Mouse (Mus musculus) embryonic fibroblast, embryonic 13.5 days (primary cell): ENCODE measurements around the gene Tob2. TPM values are rescaled to one million over a fixed set of nuclear protein-coding genes. Genes with fewer than 3 reads are reported as not detected.

Experiments used
- H3K27ac ChIP-seq: 2 replicates; pipeline ENCODE4 v1.5.1; 2012; ENCODE audit warnings: low read length, control low read depth, inconsistent platforms; ENCODE audit not compliant: insufficient read depth
- H3K4me1 ChIP-seq: 2 replicates; pipeline ENCODE4 v1.6.1; 2011; ENCODE audit warnings: low read length; ENCODE audit not compliant: control insufficient read depth, insufficient read depth
- H3K4me3 ChIP-seq: 2 replicates; pipeline ENCODE4 v1.5.1; 2011; ENCODE audit warnings: mild to moderate bottlenecking, control low read depth, low read length; ENCODE audit not compliant: insufficient read depth
- CTCF ChIP-seq: IDR thresholded peaks from 2 replicates; pipeline ENCODE4 v1.5.1; 2011; ENCODE audit warnings: mild to moderate bottlenecking, control low read depth, low read length, moderate library complexity, borderline replicate concordance; ENCODE audit not compliant: insufficient read depth
- POLR2A ChIP-seq: IDR thresholded peaks from 2 replicates; pipeline ENCODE4 v1.6.1; 2011; ENCODE audit warnings: low read depth, mild to moderate bottlenecking, control low read depth, low read length, moderate library complexity
- polyA plus RNA-seq: library from polyadenylated mRNA; stranded (reverse); fragments of >200 nt; gene quantifications from 2 replicates; pipeline ENCODE4 v1.2.4, GENCODE M21; 2011; ENCODE audit warnings: low read depth; ENCODE audit not compliant: missing spikeins, insufficient read length

The Tob2 gene
- polyA plus RNA-seq, 1 experiment, result 21.4 TPM

GRCm38 (mm10) chr15:81840306-81840705 is 18.3 kb downstream of the Tob2 start:
- TF ChIP-seq CTCF (no peak), POLR2A (no peak)
- H3K27ac ChIP-seq, result no peak overlapping the region
- no peak overlapping the region for H3K4me3 ChIP-seq
- H3K4me1 ChIP-seq, result peaks cover 5% of the 10 kb centered on the region

GRCm38 (mm10) chr15:81839634-81840033 is 19.0 kb downstream of the Tob2 start:
- Histone ChIP-seq H3K4me3 (no peak overlapping the region), H3K27ac (no peak overlapping the region), H3K4me1 (peaks cover 5% of the 10 kb centered on the region)
- TF ChIP-seq CTCF (no peak), POLR2A (no peak)

- TF ChIP-seq CTCF (no peak), POLR2A (no peak)
- Histone ChIP-seq H3K4me1 (peaks cover 5% of the 10 kb centered on the region), H3K27ac (no peak overlapping the region), H3K4me3 (no peak overlapping the region)
These were observed 19.9 kb downstream of the Tob2 start for GRCm38 (mm10) chr15:81838554-81839235.

- TF ChIP-seq POLR2A, result no peak
- TF ChIP-seq CTCF, result no peak
- Histone ChIP-seq H3K4me3 (no peak overlapping the region), H3K4me1 (peaks cover 5% of the 10 kb centered on the region), H3K27ac (no peak overlapping the region)
These were observed 21.4 kb downstream of the Tob2 start for GRCm38 (mm10) chr15:81836966-81837920.

GRCm38 (mm10) chr15:81836124-81836821 is 22.3 kb downstream of the Tob2 start:
- no peak overlapping the region for H3K27ac ChIP-seq

GRCm38 (mm10) chr15:81835007-81835880 is 23.4 kb downstream of the Tob2 start:
- H3K4me1 ChIP-seq, result peaks cover 5% of the 10 kb centered on the region
- TF ChIP-seq CTCF (no peak), POLR2A (no peak)
- H3K27ac ChIP-seq, result no peak overlapping the region
- H3K4me3 ChIP-seq, result no peak overlapping the region

More at GRCm38 (mm10) chr15:81836124-81836821, 22.3 kb downstream of the Tob2 start:
- Histone ChIP-seq H3K4me3 (no peak overlapping the region), H3K4me1 (peaks cover 5% of the 10 kb centered on the region)
- peak; percentile 46 for TF ChIP-seq POLR2A
- no peak for TF ChIP-seq CTCF

GRCm38 (mm10) chr15:81834171-81834841 is 24.3 kb downstream of the Tob2 start:
- TF ChIP-seq CTCF (no peak), POLR2A (no peak)
- Histone ChIP-seq H3K4me1 (peaks cover 2% of the 10 kb centered on the region), H3K27ac (no peak overlapping the region), H3K4me3 (no peak overlapping the region)

DNA sequence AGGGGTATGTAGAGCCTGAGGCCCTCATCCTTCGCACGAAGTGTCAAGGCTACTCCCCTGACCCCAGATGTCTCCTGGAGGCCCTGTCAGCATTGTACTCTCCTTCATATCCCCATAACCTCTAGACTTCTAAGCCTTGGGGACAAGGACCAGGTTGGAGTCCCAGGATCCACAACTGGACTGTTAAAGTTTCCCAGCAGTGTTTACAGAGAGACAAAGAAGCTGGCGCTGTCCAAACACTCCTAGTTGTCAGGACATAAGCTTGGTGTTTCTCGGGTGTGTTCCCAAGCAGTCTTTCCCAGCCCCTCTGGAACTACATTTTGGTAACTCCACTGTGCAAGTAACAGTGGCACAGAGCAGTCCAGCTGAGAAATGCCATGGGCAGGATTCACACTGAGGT is 25.1 kb downstream of the Tob2 start:
- no peak for TF ChIP-seq POLR2A
- TF ChIP-seq CTCF, result no peak
- Histone ChIP-seq H3K27ac (no peak overlapping the region), H3K4me3 (no peak overlapping the region), H3K4me1 (no peaks in the 10 kb centered on the region; the same call in 1 of the 2 replicates)

DNA sequence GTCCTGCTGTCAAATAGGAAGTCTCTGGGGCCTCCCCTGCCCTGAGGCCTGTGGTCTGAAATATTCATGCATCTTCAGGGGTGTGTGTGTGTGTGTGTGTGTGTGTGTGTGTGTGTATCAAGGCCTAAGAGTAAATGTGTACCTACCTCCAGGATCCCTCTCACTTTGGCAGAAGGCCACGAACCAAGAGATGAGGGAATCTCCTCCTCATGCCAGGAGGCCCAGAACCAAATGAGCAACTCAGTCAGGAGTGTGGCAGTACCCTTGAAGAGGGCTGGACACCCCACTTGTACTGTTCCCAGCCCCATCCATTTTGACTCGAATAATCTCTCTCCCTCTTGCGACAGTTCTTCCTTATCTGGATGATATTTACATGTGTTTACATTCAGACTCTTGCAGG is 26.4 kb downstream of the Tob2 start:
- Histone ChIP-seq H3K4me3 (no peak overlapping the region), H3K27ac (no peak overlapping the region), H3K4me1 (no peaks in the 10 kb centered on the region)
- TF ChIP-seq CTCF (no peak), POLR2A (no peak)
